Comparison of ENCODE assay signal across 7 mouse cellular contexts in the genomic region with DNA sequence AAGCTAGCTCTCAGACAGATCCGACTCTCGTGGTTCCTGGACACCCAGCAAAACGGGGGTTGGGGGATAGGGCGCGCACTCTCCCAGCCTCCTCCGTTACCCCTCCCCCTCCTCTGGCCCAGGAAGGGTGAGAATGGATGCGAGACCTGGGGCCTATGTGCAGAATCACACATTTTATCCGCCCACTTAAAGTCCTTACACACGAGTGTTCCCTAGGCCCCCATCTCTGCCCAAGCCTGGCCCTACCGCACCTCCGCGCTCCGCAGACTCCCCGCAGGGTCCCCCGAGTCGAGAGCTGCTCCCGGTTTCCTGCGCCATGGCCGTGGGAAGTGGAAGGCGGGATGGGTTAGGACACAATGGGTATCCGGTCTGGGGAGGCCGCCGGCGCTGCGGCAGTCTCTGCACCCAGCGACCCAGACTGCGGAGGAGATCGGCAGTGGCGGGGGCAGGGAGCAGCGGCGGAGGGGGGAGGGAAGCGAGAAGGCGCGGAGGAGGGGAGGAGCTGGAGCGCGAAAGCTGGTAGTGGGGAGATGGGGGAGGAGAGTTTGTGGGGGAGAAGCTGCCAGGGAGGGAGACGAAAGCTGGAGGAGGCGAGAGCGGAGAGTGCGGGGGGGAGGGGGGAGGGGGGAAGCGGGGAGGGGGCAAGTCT. TPM values are rescaled to one million over a fixed set of nuclear protein-coding genes. Genes with fewer than 3 reads are reported as not detected.
DNase-seq lines count a peak whose midpoint lies in the region; ATAC-seq and TF ChIP-seq lines count a peak whose summit lies in the region.

No protein-coding gene starts in this region.

- H3K4me1 ChIP-seq in limb, embryonic 14.5 days (ENCODE audit: control insufficient read depth, insufficient read depth, low read length) = peaks cover 13% of the 10 kb centered on the region
- H3K4me1 ChIP-seq in midbrain, embryonic 14.5 days (ENCODE audit: control insufficient read depth, insufficient read depth, low read length) = peaks cover 46% of the 10 kb centered on the region

- H3K36me3 ChIP-seq in limb, embryonic 14.5 days (ENCODE audit: control insufficient read depth, insufficient read depth, low read length) = peaks cover 39% of the 10 kb centered on the region
- peaks cover 40% of the 10 kb centered on the region for H3K36me3 ChIP-seq in midbrain, embryonic 14.5 days (ENCODE audit: control insufficient read depth, insufficient read depth, low read length)

- peak overlapping the region; percentile 77 for H3K4me2 ChIP-seq in limb, embryonic 14.5 days (replicated peaks; ENCODE audit: low read depth, low read length, severe bottlenecking)
- peak overlapping the region; percentile 92 for H3K4me2 ChIP-seq in midbrain, embryonic 14.5 days (ENCODE audit: low read length)

- peak; percentile 84 for ATAC-seq in limb, embryonic 14.5 days (ENCODE audit: low FRiP score, low read depth)
- ATAC-seq in midbrain, embryonic 14.5 days (ENCODE audit: low FRiP score, low TSS enrichment) = peak; percentile 87

- TF ChIP-seq POLR2A in limb, embryonic 14.5 days (IDR thresholded peaks at IDR 0.05; ENCODE audit: borderline replicate concordance, extremely low read depth, insufficient read depth, insufficient read length) = peak; percentile 71; the same call in 1 of the 2 replicates

- H3K9ac ChIP-seq in limb, embryonic 14.5 days (ENCODE audit: low read depth, low read length, severe bottlenecking) = peak overlapping the region; percentile 92
- H3K9ac ChIP-seq in midbrain, embryonic 14.5 days (replicated peaks; ENCODE audit: low read length) = peak overlapping the region; percentile 88

- WGBS in limb, embryonic 14.5 days = under 1% methylated on average over 35 of the region's 41 CpGs
- under 1% methylated on average over 35 of the region's 41 CpGs for WGBS in midbrain, embryonic 14.5 days

- DNase-seq in adrenal gland, postnatal 10 days = peak; percentile 77
- peak; percentile 89 for DNase-seq in embryo, embryonic 11 days
- peak; percentile 38 to 51 for DNase-seq in heart, adult 9 months (ENCODE audit: low spot score in 2 of 2)
- DNase-seq in kidney, adult 8-10 months = peak; percentile 58 to 66
- peak; percentile 76 for DNase-seq in limb, embryonic 14.5 days (ENCODE audit: low spot score)
- peak; percentile 90 for DNase-seq in midbrain, embryonic 14.5 days
- peak; percentile 25 to 70 for DNase-seq in spleen, postnatal 4 days (ENCODE audit: low spot score in 2 of 2)

- no peaks in the 10 kb centered on the region for H3K9me3 ChIP-seq in limb, embryonic 14.5 days (ENCODE audit: control insufficient read depth, low read length)
- H3K9me3 ChIP-seq in midbrain, embryonic 14.5 days (ENCODE audit: control insufficient read depth, low read length) = no peaks in the 10 kb centered on the region

- no peaks in the 10 kb centered on the region for H3K27me3 ChIP-seq in limb, embryonic 14.5 days (ENCODE audit: control insufficient read depth, insufficient read depth, low read length)
- no peaks in the 10 kb centered on the region for H3K27me3 ChIP-seq in midbrain, embryonic 14.5 days (ENCODE audit: control insufficient read depth, insufficient read depth, low read length)

- peak overlapping the region; percentile 86 for H3K4me3 ChIP-seq in limb, embryonic 14.5 days (replicated peaks; ENCODE audit: low read length)
- peak overlapping the region; percentile 72 for H3K4me3 ChIP-seq in midbrain, embryonic 14.5 days (replicated peaks; ENCODE audit: low read depth, low read length)

- peak overlapping the region; percentile 88 for H3K27ac ChIP-seq in limb, embryonic 14.5 days (replicated peaks; ENCODE audit: low read depth, low read length)
- peak overlapping the region; percentile 94 for H3K27ac ChIP-seq in midbrain, embryonic 14.5 days (replicated peaks; ENCODE audit: low read depth, low read length)

RNA-seq across cellular contexts. Expression of a gene that starts 11.0 kb away (rescaled TPM):
- 10 to 100 TPM; 25.4 to 32.0 TPM for total RNA-seq in adrenal gland, postnatal 10 days (2021)
- polyA plus RNA-seq in limb, embryonic 14.5 days (2012; rRNA removed) = 41.9 and 43.1 TPM in 2 replicates
- 36.7 and 40.8 TPM in 2 replicates for polyA plus RNA-seq in limb, embryonic 14.5 days (2014; fragmentation: Nextera tagmentation; extraction: Ambion mirVana)
- polyA plus RNA-seq in midbrain, embryonic 14.5 days (2014; fragmentation: Nextera tagmentation; extraction: Ambion mirVana) = 39.8 and 42.8 TPM in 2 replicates

RNA-seq across cellular contexts. Expression of a gene that starts 12.6 kb away (rescaled TPM):
- 10 to 100 TPM in 1 of 2 experiments, 1 to 10 TPM in 1; 7.2 to 10.1 TPM for total RNA-seq in adrenal gland, postnatal 10 days (2021)
- 26.4 and 31.9 TPM in 2 replicates for polyA plus RNA-seq in limb, embryonic 14.5 days (2012; rRNA removed)
- polyA plus RNA-seq in limb, embryonic 14.5 days (2014; fragmentation: Nextera tagmentation; extraction: Ambion mirVana) = 18.9 and 21.5 TPM in 2 replicates
- polyA plus RNA-seq in midbrain, embryonic 14.5 days (2014; fragmentation: Nextera tagmentation; extraction: Ambion mirVana) = 40.1 and 55.6 TPM in 2 replicates

RNA-seq across cellular contexts. Expression of a gene that starts 36.6 kb away (rescaled TPM):
- total RNA-seq in adrenal gland, postnatal 10 days (2021) = 10 to 100 TPM; 26.2 to 29.0 TPM
- 29.5 and 35.3 TPM in 2 replicates for polyA plus RNA-seq in limb, embryonic 14.5 days (2012; rRNA removed)
- polyA plus RNA-seq in limb, embryonic 14.5 days (2014; fragmentation: Nextera tagmentation; extraction: Ambion mirVana) = 21.4 and 24.7 TPM in 2 replicates
- polyA plus RNA-seq in midbrain, embryonic 14.5 days (2014; fragmentation: Nextera tagmentation; extraction: Ambion mirVana) = 60.4 and 65.7 TPM in 2 replicates

RNA-seq across cellular contexts. Expression of a gene that starts 37.0 kb away (rescaled TPM):
- total RNA-seq in adrenal gland, postnatal 10 days (2021) = 10 to 100 TPM; 41.7 to 52.8 TPM
- polyA plus RNA-seq in limb, embryonic 14.5 days (2012; rRNA removed) = 36.5 and 50.0 TPM in 2 replicates
- polyA plus RNA-seq in limb, embryonic 14.5 days (2014; fragmentation: Nextera tagmentation; extraction: Ambion mirVana) = 39.7 and 40.0 TPM in 2 replicates
- polyA plus RNA-seq in midbrain, embryonic 14.5 days (2014; fragmentation: Nextera tagmentation; extraction: Ambion mirVana) = 52.6 and 56.1 TPM in 2 replicates

RNA-seq across cellular contexts. Expression of a gene that starts 40.3 kb away (rescaled TPM):
- total RNA-seq in adrenal gland, postnatal 10 days (2021) = not detected
- not detected in 2 replicates for polyA plus RNA-seq in limb, embryonic 14.5 days (2012; rRNA removed)
- not detected in 2 replicates for polyA plus RNA-seq in limb, embryonic 14.5 days (2014; fragmentation: Nextera tagmentation; extraction: Ambion mirVana)
- not detected in 2 replicates for polyA plus RNA-seq in midbrain, embryonic 14.5 days (2014; fragmentation: Nextera tagmentation; extraction: Ambion mirVana)

Comparison
In these comparisons a context has a peak if more than half of its experiments do, and no peak if none do; other contexts are left out.
1. Peak in every context shown above with its lines: DNase-seq, ATAC-seq, H3K4me3 ChIP-seq and H3K27ac ChIP-seq.